Mouse (Mus musculus): Measurements from ENCODE around the gene Mrpl24. TPM values are rescaled to one million over a fixed set of nuclear protein-coding genes. Genes with fewer than 3 reads are reported as not detected.

Mrpl24 gene
- total and polyA plus RNA-seq, 3 experiments = 123 to 176 (median 166) TPM

DNA sequence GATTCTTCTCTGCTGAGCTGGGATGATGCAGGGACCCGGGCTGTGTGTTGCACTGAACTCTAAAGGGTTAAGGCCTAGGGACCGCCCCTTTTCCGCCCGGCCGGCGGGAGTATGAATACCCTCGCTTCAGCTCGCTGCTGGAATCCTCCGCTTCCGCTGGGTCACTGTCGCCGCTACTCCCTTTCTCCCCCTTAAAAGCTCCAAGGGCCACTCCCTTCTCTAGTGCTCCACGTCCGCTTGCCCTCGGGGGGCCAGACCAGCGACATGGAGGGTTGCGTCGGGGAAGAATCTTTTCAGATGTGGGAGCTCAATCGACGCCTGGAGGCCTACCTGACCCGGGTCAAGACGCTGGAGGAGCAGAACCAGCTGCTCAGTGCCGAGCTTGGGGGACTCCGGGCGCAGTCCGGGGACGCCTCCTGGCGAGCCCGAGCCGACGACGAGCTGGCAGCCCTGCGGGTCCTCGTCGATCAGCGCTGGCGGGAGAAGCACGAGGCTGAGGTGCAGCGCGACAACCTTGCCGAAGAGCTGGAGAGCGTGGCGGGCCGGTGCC is 51.7 kb downstream of the Mrpl24 start, which contains the start of gene Nes:
Gene Nes, plus strand, starts transcription at position 140 of the 550 bp plus-strand sequence.
- Histone ChIP-seq H3K27me3 (replicated peaks) (peaks cover 36% of the 10 kb centered on the region), H3K4me2 (ENCODE audit: insufficient read depth, low read depth, poor library complexity, severe bottlenecking) (peak within 1 kb of the TSS; percentile 26; the same call in 1 of the 2 replicates), H3K36me3 (replicated peaks in 1 of 2; ENCODE audit: control insufficient read depth in 1 of 2, insufficient read depth in 1 of 2, low read length in 1 of 2) (no peaks in the 10 kb centered on the region), H3K9ac (ENCODE audit: insufficient read depth, low read depth) (no peak within 1 kb of the TSS), H3K4me1 (ENCODE audit: control insufficient read depth in 1 of 2, insufficient read depth in 2 of 2) (peaks cover 2 to 31% of the 10 kb centered on the region in 2 experiments; a peak in 2 of 4 replicates), H3K79me2 (replicated peaks; ENCODE audit: control insufficient read depth, extremely low read depth, insufficient read depth, poor library complexity, severe bottlenecking) (no peaks in the 10 kb centered on the region), H3K9me3 (replicated peaks; ENCODE audit: low read length) (peaks cover 10% of the 10 kb centered on the region), H3K27ac (ENCODE audit: insufficient read depth, low read depth) (no peak within 1 kb of the TSS), H3K4me3 (replicated peaks in 1 of 3; ENCODE audit: low read depth in 2 of 3, low read length in 2 of 3, poor library complexity in 1 of 3) (no peak within 1 kb of the TSS)
- dilution Hi-C loops (cut with MboI; ENCODE audit: extremely low pct_ligation_motif_present, extremely low pct_unique_long_range_greater_than_20kb, low sequenced_read_pairs) = no loop called here
- DNase-seq (ENCODE audit: extremely low read depth) = no peak
- TF ChIP-seq MXI1 (IDR thresholded peaks at IDR 0.05; ENCODE audit: low read depth, low read length) (no peak), RAD21 (IDR thresholded peaks at IDR 0.05; ENCODE audit: low read depth, low read length) (no peak), MAX (IDR thresholded peaks at IDR 0.05; ENCODE audit: low read length) (no peak), TCF12 (IDR thresholded peaks at IDR 0.05; ENCODE audit: low read depth, low read length) (no peak), POLR2A (IDR thresholded peaks at IDR 0.05; ENCODE audit: low read depth, low read length) (no peak), ZMIZ1 (IDR thresholded peaks at IDR 0.05; ENCODE audit: low read depth, low read length) (no peak), BHLHE40 (IDR thresholded peaks at IDR 0.05; ENCODE audit: low read depth, low read length) (no peak), KAT2A (IDR thresholded peaks at IDR 0.05; ENCODE audit: insufficient replicate concordance, low read length) (no peak), CHD1 (IDR thresholded peaks at IDR 0.05; ENCODE audit: low read depth, low read length) (no peak), HCFC1 (IDR thresholded peaks at IDR 0.05; ENCODE audit: low read depth, low read length) (no peak), IRF4 (IDR thresholded peaks at IDR 0.05; ENCODE audit: low read depth, low read length) (no peak), ZC3H11A (IDR thresholded peaks at IDR 0.05; ENCODE audit: low read depth, low read length) (no peak), EP300 (IDR thresholded peaks at IDR 0.05; ENCODE audit: low read length) (no peak)
- in situ Hi-C loops (cut with MboI; ENCODE audit: low pct_ligation_motif_present, low pct_unique_long_range_greater_than_20kb, low sequenced_read_pairs) = no loop called here

DNA sequence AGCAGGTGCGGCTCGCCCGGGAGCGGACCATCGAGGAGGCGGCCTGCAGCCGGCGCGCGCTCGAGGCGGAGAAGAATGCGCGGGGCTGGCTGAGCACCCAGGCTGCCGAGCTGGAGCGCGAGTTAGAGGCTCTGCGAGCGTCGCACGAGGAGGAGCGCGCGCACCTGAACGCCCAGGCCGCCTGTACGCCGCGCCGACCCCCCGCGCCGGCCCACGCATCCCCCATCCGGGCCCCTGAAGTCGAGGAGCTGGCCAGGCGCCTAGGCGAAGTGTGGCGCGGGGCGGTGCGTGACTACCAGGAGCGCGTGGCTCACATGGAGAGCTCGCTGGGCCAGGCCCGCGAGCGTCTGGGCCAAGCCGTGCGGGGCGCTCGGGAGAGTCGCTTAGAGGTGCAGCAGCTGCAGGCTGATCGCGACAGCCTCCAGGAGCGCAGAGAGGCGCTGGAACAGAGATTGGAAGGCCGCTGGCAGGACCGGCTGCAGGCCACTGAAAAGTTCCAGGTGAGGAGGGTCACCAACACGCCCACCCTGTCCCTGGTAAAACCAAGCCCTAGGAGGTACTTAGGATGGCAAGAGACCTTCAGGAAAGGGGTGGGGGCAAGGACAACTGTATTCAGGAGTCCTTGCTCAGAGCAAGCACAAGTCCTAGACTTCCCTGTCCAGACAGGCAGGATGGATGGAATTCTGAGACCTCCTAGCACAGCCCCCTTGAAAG is 52.3 kb downstream of the Mrpl24 start:
- no peak for DNase-seq (ENCODE audit: extremely low read depth)
- Histone ChIP-seq H3K4me3 (replicated peaks in 1 of 3; ENCODE audit: low read depth in 2 of 3, low read length in 2 of 3, poor library complexity in 1 of 3) (no peak overlapping the region), H3K9me3 (replicated peaks; ENCODE audit: low read length) (peaks cover 10% of the 10 kb centered on the region), H3K4me1 (ENCODE audit: control insufficient read depth in 1 of 2, insufficient read depth in 2 of 2) (peaks cover 2 to 36% of the 10 kb centered on the region in 2 experiments; a peak in 2 of 4 replicates), H3K27me3 (replicated peaks) (peaks cover 36% of the 10 kb centered on the region), H3K36me3 (replicated peaks in 1 of 2; ENCODE audit: control insufficient read depth in 1 of 2, insufficient read depth in 1 of 2, low read length in 1 of 2) (no peaks in the 10 kb centered on the region), H3K27ac (ENCODE audit: insufficient read depth, low read depth) (no peak overlapping the region), H3K4me2 (ENCODE audit: insufficient read depth, low read depth, poor library complexity, severe bottlenecking) (no peak overlapping the region), H3K9ac (ENCODE audit: insufficient read depth, low read depth) (no peak overlapping the region), H3K79me2 (replicated peaks; ENCODE audit: control insufficient read depth, extremely low read depth, insufficient read depth, poor library complexity, severe bottlenecking) (no peaks in the 10 kb centered on the region)
- dilution Hi-C loops (cut with MboI; ENCODE audit: extremely low pct_ligation_motif_present, extremely low pct_unique_long_range_greater_than_20kb, low sequenced_read_pairs) (no loop called here), in situ Hi-C loops (cut with MboI; ENCODE audit: low pct_ligation_motif_present, low pct_unique_long_range_greater_than_20kb, low sequenced_read_pairs) (no loop called here)
- no peak for TF ChIP-seq ZC3H11A (IDR thresholded peaks at IDR 0.05; ENCODE audit: low read depth, low read length)
- no peak for TF ChIP-seq SIN3A (IDR thresholded peaks at IDR 0.05; ENCODE audit: low read length)
- TF ChIP-seq TBP (conservative IDR thresholded peaks at IDR 0.05; ENCODE audit: low read depth, low read length) = no peak
- no peak for TF ChIP-seq SMC3 (IDR thresholded peaks at IDR 0.05; ENCODE audit: low read depth, low read length)
- no peak for TF ChIP-seq MEF2A (IDR thresholded peaks at IDR 0.05; ENCODE audit: borderline replicate concordance, low read depth, low read length)
- TF ChIP-seq E2F4 (IDR thresholded peaks at IDR 0.05; ENCODE audit: insufficient replicate concordance, low read depth, low read length) = no peak
